Mouse (Mus musculus) G1E-ER4 (cell line): Measurements from ENCODE around the gene Gfm2. TPM values are rescaled to one million over a fixed set of nuclear protein-coding genes. Genes with fewer than 3 reads are reported as not detected.

Experiments used
- GATA1 ChIP-seq: IDR thresholded peaks from one replicate; pipeline ENCODE4 v1.8.0; 2012; ENCODE audit warnings: low read length, inconsistent platforms
- polyA plus RNA-seq: library from polyadenylated mRNA; stranded (reverse); fragments of >175 nt; gene quantifications from 2 replicates; pipeline ENCODE4 v1.2.3, GENCODE M21; 2012

The Gfm2 gene
- polyA plus RNA-seq, 1 experiment = 22.6 TPM

DNA sequence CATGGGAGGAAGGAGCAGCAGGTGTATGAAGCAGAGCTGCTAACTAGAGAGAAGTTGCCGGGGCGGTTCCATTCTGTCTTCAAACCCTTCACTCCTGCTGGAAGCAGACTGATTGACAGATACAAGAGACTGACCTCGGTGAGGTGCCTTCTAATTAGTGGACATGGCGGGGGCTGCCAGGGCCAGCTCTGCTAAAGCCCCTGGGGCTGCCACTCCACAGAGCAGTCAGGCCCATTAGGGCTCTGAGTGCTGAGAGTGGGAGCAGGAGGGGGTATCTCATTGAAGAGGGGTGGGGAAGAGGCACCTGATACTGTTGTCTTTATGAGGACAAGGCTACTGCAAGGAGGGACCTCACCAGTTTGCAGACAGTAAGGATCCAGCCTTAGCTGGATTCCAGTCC, 77.8 kb downstream of the Gfm2 start:
- TF ChIP-seq GATA1 = no peak

DNA sequence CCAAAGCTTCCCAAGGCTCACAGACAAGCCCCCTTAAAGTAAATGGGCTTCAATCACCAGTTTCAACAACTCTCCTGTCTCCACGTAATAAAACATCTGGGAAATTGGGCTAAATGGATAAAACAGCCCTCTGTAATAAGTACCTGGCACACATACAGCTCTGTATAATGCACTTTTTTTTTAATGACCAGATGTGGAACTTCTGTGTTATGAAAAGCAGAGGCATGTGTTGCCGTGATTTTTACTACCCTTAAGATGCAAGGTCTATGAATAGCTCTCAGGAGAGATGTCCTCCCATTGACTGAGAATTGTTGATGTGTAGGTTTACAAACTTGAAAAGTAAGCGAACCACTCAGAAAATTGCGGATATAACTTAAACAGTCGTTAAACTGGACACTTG, 78.5 kb downstream of the Gfm2 start:
- no peak for TF ChIP-seq GATA1

DNA sequence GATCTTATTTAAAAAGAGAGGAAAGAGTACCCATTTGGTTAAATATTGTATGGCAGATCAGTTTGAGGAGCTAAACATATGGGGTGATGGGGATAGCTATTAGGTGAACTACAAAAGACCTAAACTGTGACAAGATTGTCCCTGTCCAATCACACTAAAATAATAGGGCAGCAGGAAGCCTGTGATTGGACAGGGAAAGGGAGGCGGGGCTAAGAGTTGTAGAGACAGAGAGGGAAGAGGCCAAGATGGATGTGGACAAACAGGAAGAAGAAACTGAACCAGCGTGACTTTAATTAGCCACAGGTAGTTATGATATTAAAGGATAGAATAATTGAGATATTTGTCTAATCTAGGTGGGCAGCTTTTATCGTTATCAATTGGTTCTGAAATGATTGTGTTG, 82.3 kb downstream of the Gfm2 start:
- TF ChIP-seq GATA1 = no peak

DNA sequence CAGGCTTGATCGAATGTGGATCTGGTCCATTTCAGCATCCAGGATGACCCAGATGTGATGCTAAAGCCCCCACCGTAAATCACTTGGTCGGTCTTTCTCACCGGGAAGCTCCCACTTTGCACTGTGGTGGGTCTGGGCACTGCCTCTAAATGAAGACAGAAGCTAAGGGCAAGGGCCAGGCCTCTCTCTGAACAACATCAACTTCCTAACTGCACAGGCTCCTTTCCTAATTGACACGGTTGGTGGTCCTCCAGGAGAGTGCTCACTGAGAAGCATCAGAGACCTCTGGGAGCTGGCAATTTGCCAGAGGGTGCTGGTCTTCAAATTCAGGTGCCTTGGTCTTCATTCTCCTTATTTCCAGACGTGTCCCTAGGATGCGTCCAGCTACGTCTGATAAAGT, 86.1 kb downstream of the Gfm2 start:
- no peak for TF ChIP-seq GATA1

DNA sequence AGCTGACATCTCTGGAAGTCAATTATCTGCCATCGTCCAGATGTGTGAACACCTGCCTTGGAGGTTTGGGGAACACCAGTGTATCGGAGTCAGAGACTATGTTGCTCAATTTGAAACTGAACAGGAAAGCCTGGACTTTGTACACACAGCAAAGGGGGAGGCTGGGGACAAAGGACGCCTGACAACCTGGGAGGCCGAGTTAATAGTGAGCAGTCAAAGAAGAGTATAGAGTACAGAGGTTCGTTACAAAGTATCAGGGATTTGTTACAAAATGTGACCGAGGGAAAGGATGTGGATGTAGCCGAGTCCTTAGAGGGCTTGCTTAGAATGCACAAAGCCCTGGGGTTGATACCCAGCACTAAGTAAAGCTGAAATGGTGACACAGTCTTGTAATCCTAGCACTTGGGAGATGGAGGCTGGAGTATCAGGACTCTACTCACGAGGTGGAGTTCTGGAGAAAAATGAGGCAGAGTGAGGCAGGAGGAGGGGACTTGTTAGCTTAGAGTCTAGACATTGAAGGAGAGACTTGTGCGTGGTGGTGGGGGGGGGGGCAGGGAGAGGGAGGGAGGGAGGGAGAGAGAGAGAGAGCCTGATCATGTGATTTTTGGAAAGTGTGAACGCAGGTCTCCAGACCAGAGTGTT, 86.7 kb downstream of the Gfm2 start:
- no peak for TF ChIP-seq GATA1

DNA sequence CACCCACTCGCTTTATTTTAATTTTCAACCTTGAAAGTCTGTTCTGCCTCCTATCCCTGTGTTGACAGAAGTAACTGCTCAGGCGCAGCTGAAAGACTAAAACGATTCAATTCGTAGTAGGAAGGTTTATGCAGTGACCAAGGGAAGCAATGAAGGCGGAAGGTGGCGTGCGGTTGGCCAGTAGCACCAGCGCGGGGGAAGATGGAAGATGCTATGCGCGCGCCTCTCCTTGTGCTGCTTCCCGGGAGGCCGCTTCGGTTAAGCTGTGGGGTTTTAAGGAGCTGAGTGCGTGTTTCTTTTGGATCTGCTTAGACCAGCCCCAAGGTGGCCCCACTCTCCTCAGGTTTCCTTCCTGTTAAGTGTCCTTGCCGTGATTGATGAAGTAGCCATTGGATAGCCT, 87.4 kb downstream of the Gfm2 start:
- TF ChIP-seq GATA1 = no peak

DNA sequence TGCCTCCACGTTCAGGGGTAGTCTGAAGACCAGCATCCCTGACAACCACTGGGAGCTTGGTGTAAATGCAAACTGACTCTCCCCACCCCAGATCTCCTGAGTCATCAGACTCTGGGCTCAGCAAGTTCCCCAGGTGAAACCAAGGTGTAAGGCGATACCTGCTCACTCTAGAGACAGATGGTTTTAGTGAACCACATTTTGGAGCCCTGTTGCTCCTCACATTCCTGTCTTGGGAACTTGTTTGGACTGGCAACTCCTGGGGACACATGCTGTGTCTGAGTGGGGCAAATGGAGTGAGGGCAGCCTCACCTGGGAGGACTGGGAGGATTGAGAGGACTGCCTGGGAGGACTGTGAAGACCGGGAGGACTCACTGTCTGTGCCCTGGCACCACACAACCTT, 90.1 kb downstream of the Gfm2 start:
- no peak for TF ChIP-seq GATA1

DNA sequence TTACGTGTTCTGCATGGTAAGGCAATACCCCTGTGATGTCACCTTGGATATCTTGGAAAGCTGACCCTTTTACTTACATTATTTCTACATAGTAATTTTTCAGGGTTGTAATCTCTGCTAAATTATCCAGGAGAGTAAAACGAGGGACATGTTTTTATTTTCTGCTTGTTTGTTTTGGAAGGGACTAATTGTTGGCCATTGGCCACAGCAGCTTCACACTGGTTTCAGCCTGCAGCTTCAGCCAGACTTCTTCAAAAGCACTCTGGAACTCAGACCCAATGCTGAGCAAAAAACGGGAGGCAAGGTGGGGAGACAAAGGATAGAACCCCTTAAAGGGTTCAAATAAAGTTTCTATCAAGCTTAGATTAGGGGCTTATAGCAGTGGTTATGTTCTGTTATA, 92.4 kb downstream of the Gfm2 start:
- TF ChIP-seq GATA1 = no peak

Other genes with a start within 250 kb of the Gfm2 start
- not detected in 2 replicates for gene Gcnt4, start 213.2 kb upstream of the Gfm2 start, polyA plus RNA-seq
- gene 1700029F12Rik, start 103.6 kb upstream of the Gfm2 start, polyA plus RNA-seq = not detected in 2 replicates
- gene Fam169a, start 70.7 kb upstream of the Gfm2 start, polyA plus RNA-seq = not detected in 2 replicates
- gene Gm6169, start 38.7 kb upstream of the Gfm2 start, polyA plus RNA-seq = not detected in 2 replicates
- 10.0 and 10.1 TPM in 2 replicates for gene Nsa2, start within 50 bp of the Gfm2 start, polyA plus RNA-seq
- 10.9 and 11.6 TPM in 2 replicates for gene Hexb, start 60.4 kb downstream of the Gfm2 start, polyA plus RNA-seq
- gene Enc1, start 103.2 kb downstream of the Gfm2 start, polyA plus RNA-seq = not detected in 2 replicates